Mouse (Mus musculus) liver, postnatal 0 days (tissue): Measurements from ENCODE around the gene Dock3.

ENCODE experiments used
- CTCF ChIP-seq: sonication (generic); IDR thresholded peaks from 2 replicates; pipeline ENCODE4 v1.5.1; 2016; ENCODE audit warnings: antibody characterized with exemption, low read depth
- EP300 ChIP-seq: IDR thresholded peaks from 2 replicates; pipeline ENCODE4 v1.6.1; 2016; ENCODE audit warnings: antibody characterized with exemption, low read depth, mild to moderate bottlenecking

DNA sequence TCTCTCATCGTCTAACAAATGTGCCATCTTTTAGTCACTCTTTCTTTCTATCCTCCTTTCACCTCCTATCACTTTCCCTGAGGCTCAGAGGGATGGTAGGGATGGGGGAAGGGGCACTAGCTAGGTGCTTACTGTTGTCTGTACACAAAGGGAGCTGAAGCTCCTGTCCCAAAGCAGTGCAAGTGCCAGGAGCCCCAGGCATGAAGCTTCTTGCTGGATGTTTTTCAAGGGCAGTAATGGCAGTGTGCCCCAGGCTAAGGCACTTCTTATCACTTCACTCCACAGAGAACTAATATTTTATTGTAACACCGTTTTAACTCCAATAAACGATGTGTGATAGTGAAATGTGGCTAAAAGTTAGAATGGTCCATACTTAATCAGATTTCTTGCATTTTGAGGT lies 118.9 kb downstream of the Dock3 start:
- TF ChIP-seq CTCF (no peak), EP300 (no peak)
